Mouse (Mus musculus): ENCODE measurements around the gene Slc30a9. TPM values are rescaled to one million over a fixed set of nuclear protein-coding genes. Genes with fewer than 3 reads are reported as not detected.
A peak's percentile ranks its signal among the peaks of the same experiment; 100 is the strongest.

Gene Slc30a9
- 119 and 122 TPM in 2 replicates for polyA plus RNA-seq (2016; fragmentation: Nextera tagmentation; extraction: Ambion mirVana)

DNA sequence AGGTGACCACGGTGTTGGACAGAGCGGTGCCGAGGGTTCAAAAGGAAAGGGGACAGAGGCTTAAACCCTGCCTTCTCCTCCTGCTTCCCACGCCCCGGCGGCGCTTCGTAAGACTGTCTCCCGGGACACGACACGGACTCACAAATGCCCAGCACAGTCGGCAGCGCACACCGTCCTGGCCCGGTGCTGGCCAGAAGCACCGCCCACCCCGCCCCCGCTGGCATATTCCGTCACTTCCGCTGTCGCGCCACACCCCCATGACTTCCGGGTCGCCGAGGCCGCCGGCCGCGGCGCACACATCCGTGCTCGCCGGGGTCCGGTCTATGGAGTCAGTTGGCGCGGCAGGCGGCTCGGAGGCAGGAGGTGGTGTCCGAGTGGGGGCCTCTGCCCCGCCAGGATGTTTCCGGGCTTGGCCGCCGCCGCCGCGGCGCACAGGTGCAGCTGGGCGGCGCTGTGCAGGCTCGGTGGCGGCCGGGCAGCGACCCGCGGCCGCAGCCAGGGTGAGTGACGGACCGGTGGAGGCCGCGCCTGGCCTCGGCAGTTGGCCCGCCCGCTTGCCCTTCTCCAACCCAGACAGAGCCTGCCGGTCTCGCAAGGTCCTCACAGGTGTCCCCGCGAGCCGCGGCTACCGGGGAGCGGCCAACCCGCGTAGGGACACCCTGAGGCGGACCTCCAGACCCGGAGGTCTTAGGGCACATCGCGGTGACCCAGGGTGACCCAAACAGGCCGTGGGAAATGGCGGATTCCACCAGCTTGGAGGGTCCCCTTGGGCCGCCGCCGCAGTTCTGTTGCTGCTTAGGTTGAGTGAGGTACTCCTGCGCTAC, at the start of gene Slc30a9:
Gene Slc30a9, plus strand, starts transcription at position 258 of the 824 bp plus-strand sequence.
- DNase-seq (ENCODE audit: low spot score): peak; percentile 95
- Histone ChIP-seq H3K4me3 (peak within 1 kb of the TSS; percentile 99), H3K9me3 (no peaks in the 10 kb centered on the region), H3K27ac (peak within 1 kb of the TSS; percentile 95), H3K27me3 (ENCODE audit: insufficient read depth, poor library complexity, severe bottlenecking) (no peaks in the 10 kb centered on the region), H3K36me3 (peaks cover 13% of the 10 kb centered on the region; the same call in 1 of the 2 replicates), H3K4me1 (peaks cover 8% of the 10 kb centered on the region; the same call in 1 of the 2 replicates)
- WGBS: under 1% methylated on average over 81 of the region's 83 CpGs

DNA sequence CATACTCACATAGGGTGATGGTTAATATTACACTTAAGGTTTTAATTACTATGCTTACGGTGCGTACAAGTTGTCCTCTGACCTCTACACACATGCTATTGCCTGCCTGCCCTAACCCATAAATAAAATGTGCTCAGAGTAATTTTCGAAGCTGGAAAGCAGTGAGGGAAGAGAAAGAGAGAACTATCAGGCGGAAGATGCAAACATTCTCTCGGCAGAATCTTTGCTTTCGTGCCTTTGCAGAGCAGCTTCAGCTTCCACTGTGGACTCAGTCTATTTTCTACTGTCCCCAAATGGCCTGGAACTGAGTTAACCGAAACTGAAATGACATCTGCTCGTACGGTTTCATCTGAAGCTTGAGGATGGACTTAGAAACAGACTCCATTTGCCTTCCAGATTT, 48.3 kb upstream of the Slc30a9 start:
- no peak for DNase-seq (ENCODE audit: low spot score)
- H3K36me3 ChIP-seq: 0 out of 2 replicates have a peak, but pooled peaks cover 8% of the 10 kb centered on the region
- WGBS: 86% methylated on average over 9 of the region's 9 CpGs
- H3K4me3 ChIP-seq: no peak overlapping the region
- H3K4me1 ChIP-seq: peaks cover 10% of the 10 kb centered on the region; the same call in 1 of the 2 replicates
- no peak overlapping the region for H3K27ac ChIP-seq
- H3K27me3 ChIP-seq (ENCODE audit: insufficient read depth, poor library complexity, severe bottlenecking): no peaks in the 10 kb centered on the region
- H3K9me3 ChIP-seq: no peaks in the 10 kb centered on the region

DNA sequence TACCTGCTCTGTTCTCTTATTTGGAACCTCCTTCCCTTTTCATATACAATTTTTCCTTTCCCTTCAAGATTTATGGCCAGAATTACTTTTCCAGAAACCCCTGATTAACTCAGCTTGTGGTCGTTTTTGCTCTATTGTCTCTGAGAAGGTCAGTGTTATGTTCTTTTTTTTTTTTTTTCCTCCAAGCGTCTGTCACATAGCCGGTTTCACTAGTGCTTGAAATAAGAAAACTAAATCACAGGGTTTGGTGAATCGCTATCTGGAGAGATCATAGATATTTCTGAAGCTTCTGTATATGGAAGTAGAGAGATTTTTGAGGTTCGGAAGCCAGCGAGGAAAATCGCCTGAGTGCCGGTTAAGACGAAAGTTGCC, 46.6 kb upstream of the Slc30a9 start:
- Histone ChIP-seq H3K27ac (peak overlapping the region; percentile 96; the same call in 1 of the 2 replicates), H3K9me3 (no peaks in the 10 kb centered on the region), H3K4me3 (peak overlapping the region; percentile 92), H3K4me1 (peaks cover 10% of the 10 kb centered on the region; the same call in 1 of the 2 replicates), H3K27me3 (ENCODE audit: insufficient read depth, poor library complexity, severe bottlenecking) (no peaks in the 10 kb centered on the region), H3K36me3 (peaks cover 23% of the 10 kb centered on the region)
- under 1% methylated on average over 9 of the region's 9 CpGs for WGBS
- no peak for DNase-seq (ENCODE audit: low spot score)

DNA sequence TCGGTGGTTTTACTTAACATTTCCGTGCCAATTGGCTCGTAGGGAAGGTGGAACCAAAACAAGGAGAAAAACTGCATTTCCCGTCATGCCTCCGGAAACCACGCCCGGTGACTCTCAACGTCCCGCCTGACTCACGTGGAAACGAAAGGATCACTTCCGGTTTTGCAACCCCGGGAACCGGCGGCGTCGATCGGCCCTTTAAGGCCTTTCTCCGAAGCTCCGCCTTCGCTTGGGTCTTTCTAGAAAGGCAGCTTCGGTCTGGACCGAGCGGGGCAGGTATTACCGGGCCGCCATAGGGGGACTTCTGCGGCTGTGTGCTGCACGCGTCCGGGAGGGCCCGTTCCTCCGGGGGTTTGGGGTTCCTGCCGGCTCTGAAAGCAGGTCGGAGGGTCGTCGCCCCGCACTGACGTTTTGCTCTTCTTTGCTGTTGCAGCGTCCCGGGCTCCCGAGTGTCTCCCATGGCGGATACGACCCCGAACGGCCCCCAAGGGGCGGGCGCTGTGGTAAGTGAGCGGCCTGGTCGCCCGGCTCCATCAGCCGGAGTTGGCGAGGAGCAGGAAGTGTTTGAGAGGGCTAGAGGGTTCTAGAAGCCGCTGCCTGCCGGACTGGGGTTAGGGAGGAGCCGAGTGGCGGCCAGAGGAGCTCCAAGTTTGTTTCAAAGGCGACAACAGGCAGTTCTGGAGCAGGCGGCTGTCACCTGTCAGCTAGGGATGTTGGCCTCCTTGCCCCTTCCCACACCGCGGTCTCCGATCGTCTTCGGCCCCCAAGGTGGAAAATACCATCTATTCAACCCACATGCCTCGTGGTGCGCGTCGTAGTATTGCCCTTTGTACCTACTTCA, 46.0 kb upstream of the Slc30a9 start, which contains the start of gene Tmem33:
Gene Tmem33, plus strand, starts transcription at position 35 of the 841 bp plus-strand sequence.
- Histone ChIP-seq H3K27me3 (ENCODE audit: insufficient read depth, poor library complexity, severe bottlenecking) (no peaks in the 10 kb centered on the region), H3K9me3 (no peaks in the 10 kb centered on the region), H3K36me3 (peaks cover 29% of the 10 kb centered on the region), H3K27ac (peak within 1 kb of the TSS; percentile 96), H3K4me3 (peak within 1 kb of the TSS; percentile 92), H3K4me1 (peaks cover 10% of the 10 kb centered on the region; the same call in 1 of the 2 replicates)
- under 1% methylated on average over 67 of the region's 67 CpGs for WGBS
- peak; percentile 97 for DNase-seq (ENCODE audit: low spot score)

DNA sequence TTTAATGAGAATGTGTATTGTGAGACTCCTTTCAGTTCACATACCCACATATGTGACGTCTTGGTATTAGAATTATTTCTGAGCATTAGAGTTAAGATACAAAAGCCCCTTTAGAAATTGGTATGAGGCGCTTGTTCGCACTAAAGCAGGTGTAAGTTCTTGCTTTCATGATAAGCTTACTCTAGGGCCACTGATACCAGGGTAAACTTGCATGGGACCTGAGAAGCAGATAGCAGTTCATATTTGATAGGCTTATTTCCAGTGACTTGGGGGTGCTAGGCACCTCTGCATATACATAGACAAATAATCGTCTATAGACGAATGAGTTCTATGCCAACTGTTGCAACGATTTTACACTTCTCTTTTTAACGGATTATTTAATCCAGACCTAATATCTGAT, 43.8 kb upstream of the Slc30a9 start:
- WGBS: 92% methylated on average over 7 of the region's 7 CpGs
- DNase-seq (ENCODE audit: low spot score): no peak
- Histone ChIP-seq H3K27ac (no peak overlapping the region), H3K4me1 (peaks cover 10% of the 10 kb centered on the region; the same call in 1 of the 2 replicates), H3K27me3 (ENCODE audit: insufficient read depth, poor library complexity, severe bottlenecking) (no peaks in the 10 kb centered on the region), H3K9me3 (no peaks in the 10 kb centered on the region), H3K36me3 (peaks cover 50% of the 10 kb centered on the region), H3K4me3 (no peak overlapping the region)

DNA sequence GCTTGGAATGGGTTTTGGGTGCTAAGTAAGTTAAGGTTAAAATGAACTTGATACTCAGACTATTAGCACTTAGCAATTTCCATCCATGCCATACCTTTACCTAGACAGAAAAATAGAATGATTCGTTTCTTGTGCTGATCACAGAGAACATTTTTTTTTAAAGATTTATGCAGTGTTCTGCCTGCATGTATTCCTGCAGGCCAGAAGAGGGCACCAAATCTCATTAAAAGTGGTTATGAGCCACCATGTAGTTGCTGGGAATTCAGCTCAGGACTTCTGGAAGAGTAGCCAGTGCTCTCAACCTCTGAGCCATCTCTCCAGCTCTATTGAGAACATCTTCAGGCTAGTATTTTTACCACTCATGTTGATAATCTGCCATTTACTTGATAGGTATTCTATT, 40.6 kb upstream of the Slc30a9 start:
- peaks cover 67% of the 10 kb centered on the region for H3K36me3 ChIP-seq
- no peaks in the 10 kb centered on the region for H3K9me3 ChIP-seq
- H3K27me3 ChIP-seq (ENCODE audit: insufficient read depth, poor library complexity, severe bottlenecking): no peaks in the 10 kb centered on the region
- no peak overlapping the region for H3K4me3 ChIP-seq
- H3K27ac ChIP-seq: no peak overlapping the region
- DNase-seq (ENCODE audit: low spot score): no peak
- H3K4me1 ChIP-seq: 0 out of 2 replicates have a peak, but pooled peaks cover 3% of the 10 kb centered on the region
- WGBS: 91% methylated on average over 1 of the region's 1 CpGs

DNA sequence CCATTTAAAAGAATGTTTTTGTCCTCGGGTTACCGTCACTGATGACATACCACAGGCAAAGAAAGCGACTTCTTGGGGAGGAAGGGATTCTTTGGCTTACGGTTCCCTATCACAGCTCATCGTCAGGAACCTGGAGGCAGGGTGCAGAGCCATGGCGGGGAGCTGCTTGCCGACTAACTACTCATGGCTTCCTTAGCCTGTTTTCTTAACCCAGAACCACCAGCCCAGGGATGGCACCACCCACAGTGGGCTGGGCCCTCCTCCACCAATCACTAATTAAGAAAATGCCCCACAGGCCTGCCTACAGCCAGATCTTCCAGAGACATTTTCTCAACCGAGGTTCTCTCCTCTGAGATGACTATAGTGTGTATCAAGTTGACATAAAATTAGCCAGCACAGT, 37.4 kb upstream of the Slc30a9 start:
- Histone ChIP-seq H3K27me3 (ENCODE audit: insufficient read depth, poor library complexity, severe bottlenecking) (no peaks in the 10 kb centered on the region), H3K4me3 (no peak overlapping the region), H3K4me1 (no peaks in the 10 kb centered on the region), H3K27ac (no peak overlapping the region), H3K36me3 (peaks cover 52% of the 10 kb centered on the region), H3K9me3 (no peaks in the 10 kb centered on the region)
- DNase-seq (ENCODE audit: low spot score): no peak
- WGBS: 89% methylated on average over 8 of the region's 8 CpGs

DNA sequence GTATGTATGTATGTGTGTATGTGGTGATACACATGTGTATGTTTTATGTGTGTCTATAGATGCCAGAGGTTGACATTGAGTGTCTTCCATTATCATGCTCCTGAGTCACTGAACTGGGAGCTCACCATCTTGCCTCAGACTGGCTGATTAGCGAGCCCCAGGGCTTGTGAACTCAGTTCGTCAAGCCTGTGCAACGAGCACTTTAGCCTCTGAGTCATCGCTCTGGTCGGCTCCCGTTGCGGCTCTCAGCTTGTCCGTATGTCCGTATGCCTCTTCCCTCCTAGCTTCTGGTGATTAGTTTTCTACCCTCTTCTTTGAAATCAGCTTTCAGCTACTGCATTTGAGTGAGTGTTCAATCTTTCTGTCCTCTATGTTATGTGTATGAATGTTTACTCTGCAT, 27.3 kb upstream of the Slc30a9 start:
- Histone ChIP-seq H3K27me3 (ENCODE audit: insufficient read depth, poor library complexity, severe bottlenecking) (no peaks in the 10 kb centered on the region), H3K4me1 (no peaks in the 10 kb centered on the region), H3K4me3 (no peak overlapping the region), H3K9me3 (no peaks in the 10 kb centered on the region), H3K27ac (no peak overlapping the region), H3K36me3 (peaks cover 42% of the 10 kb centered on the region)
- 89% methylated on average over 9 of the region's 9 CpGs for WGBS
- DNase-seq (ENCODE audit: low spot score): no peak

DNA sequence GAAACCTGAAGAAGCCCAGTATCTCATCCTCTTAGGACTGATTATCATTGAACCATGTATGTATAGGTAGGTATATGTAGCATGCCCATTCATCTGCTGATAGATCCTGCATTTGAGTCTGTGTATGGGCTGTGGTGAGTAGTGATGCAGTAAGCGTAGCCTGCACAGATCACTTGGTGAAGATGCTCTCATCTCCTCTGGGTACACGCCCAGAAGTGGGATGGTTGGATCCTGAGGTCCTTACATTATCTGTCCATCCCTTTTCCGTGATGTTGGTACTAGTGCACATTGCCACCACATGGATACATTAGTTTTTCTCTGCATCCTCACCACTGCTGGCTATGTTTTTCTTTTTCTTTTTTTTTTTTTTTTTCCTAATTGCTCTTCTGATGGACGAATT, 26.9 kb upstream of the Slc30a9 start:
- H3K9me3 ChIP-seq: no peaks in the 10 kb centered on the region
- WGBS: 85% methylated on average over 4 of the region's 4 CpGs
- peaks cover 46% of the 10 kb centered on the region for H3K36me3 ChIP-seq
- no peak overlapping the region for H3K27ac ChIP-seq
- no peaks in the 10 kb centered on the region for H3K4me1 ChIP-seq
- no peaks in the 10 kb centered on the region for H3K27me3 ChIP-seq (ENCODE audit: insufficient read depth, poor library complexity, severe bottlenecking)
- H3K4me3 ChIP-seq: no peak overlapping the region
- DNase-seq (ENCODE audit: low spot score): no peak

DNA sequence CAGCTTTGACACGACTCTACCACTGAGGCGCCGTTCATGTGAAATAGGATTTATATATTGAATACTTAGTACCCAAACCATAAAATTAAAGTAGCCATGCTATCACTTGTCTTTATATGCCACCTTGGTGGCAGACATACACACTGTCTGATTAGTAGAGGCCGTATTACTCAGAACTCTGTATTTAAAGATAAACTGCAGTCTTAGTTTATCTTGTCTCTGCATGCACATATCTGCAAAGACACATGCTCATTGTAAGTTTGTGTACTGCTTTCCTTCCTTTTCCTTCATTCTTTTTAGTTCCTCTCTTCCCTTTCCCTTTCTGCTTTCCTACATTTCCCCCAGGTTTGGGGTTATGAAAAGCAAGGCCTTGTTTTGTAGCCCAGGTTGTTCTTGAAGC, 26.4 kb upstream of the Slc30a9 start:
- no peak overlapping the region for H3K27ac ChIP-seq
- H3K4me1 ChIP-seq: no peaks in the 10 kb centered on the region
- no peaks in the 10 kb centered on the region for H3K27me3 ChIP-seq (ENCODE audit: insufficient read depth, poor library complexity, severe bottlenecking)
- H3K36me3 ChIP-seq: peaks cover 52% of the 10 kb centered on the region
- WGBS: 89% methylated on average over 4 of the region's 4 CpGs
- DNase-seq (ENCODE audit: low spot score): no peak
- no peaks in the 10 kb centered on the region for H3K9me3 ChIP-seq
- H3K4me3 ChIP-seq: no peak overlapping the region

DNA sequence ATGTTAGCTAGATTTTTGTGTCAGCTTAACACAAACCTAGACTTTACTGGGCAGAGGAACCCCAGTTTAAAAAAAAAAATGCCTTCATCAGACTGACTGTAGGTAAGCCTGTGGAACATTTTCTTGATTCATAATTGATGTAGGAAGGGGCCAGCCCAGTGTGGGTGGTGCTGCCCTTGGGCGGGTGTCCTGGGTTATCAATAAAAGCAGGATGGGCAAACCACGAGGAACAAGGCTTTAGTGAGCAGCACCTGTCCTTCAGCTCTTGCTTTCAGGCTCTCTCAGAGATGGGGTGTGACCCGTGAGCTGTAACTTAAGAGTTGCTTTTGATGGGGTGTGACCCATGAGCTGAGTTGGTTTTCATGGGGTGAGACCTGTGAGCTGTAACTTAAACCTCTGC, 11.7 kb upstream of the Slc30a9 start:
- Histone ChIP-seq H3K36me3 (peaks cover 18% of the 10 kb centered on the region), H3K4me3 (no peak overlapping the region), H3K9me3 (no peaks in the 10 kb centered on the region), H3K27ac (no peak overlapping the region), H3K27me3 (ENCODE audit: insufficient read depth, poor library complexity, severe bottlenecking) (no peaks in the 10 kb centered on the region), H3K4me1 (no peaks in the 10 kb centered on the region)
- DNase-seq (ENCODE audit: low spot score): no peak
- 73% methylated on average over 3 of the region's 3 CpGs for WGBS

DNA sequence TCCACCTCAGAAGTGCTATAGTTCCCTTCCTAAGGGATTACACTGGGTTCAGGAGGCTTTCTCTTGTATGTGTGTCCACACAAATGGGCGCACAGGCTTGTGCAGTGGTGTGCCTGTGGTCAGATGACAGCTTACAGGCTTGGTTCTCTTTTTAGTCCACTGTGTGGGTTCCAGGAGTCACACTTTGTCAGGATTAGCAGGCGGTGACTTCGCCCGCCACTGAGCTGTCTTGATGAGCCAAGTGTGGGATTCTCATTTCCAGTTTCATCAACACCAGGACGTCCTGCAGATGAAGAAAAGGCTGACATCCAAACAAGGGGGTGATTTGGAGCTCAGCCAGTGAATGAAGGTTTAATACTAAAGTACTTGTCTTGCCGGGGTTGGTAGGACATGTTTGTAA, 11.1 kb upstream of the Slc30a9 start:
- Histone ChIP-seq H3K9me3 (no peaks in the 10 kb centered on the region), H3K4me3 (no peak overlapping the region), H3K4me1 (no peaks in the 10 kb centered on the region), H3K27me3 (ENCODE audit: insufficient read depth, poor library complexity, severe bottlenecking) (no peaks in the 10 kb centered on the region), H3K27ac (no peak overlapping the region), H3K36me3 (peaks cover 15% of the 10 kb centered on the region)
- 89% methylated on average over 6 of the region's 6 CpGs for WGBS
- no peak for DNase-seq (ENCODE audit: low spot score)

DNA sequence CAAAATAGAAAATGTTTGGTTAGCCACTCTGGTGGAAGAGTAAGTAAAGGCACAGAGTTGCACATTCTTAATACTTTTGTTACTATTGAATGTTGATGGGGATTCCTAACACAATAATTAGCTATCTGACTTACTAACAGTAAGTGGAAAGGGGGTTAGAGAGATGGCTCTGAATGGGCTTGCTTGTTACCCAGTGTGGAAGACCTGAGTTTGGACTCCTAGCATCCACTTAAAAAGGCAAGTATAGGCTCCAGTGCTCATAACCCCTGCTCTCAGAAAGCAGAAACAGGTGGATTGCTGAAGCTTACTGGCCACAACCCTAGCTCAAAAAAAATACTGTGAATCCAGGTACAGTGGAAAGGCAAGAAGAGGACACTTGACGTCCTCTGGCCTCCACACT, 10.6 kb upstream of the Slc30a9 start:
- Histone ChIP-seq H3K4me1 (no peaks in the 10 kb centered on the region), H3K9me3 (no peaks in the 10 kb centered on the region), H3K4me3 (no peak overlapping the region), H3K27ac (no peak overlapping the region), H3K27me3 (ENCODE audit: insufficient read depth, poor library complexity, severe bottlenecking) (no peaks in the 10 kb centered on the region), H3K36me3 (peaks cover 15% of the 10 kb centered on the region)
- DNase-seq (ENCODE audit: low spot score): no peak
- WGBS: 77% methylated on average over 1 of the region's 1 CpGs

Data from heart, embryonic 10.5 days (tissue).